Mouse (Mus musculus): ENCODE results near the gene Ttll11. TPM values are rescaled to one million over a fixed set of nuclear protein-coding genes. Genes with fewer than 3 reads are reported as not detected.
A peak's percentile ranks its signal among the peaks of the same experiment; 100 is the strongest.

The Ttll11 gene
- polyA plus RNA-seq, 1 experiment from 2014 or later, result 0.88 TPM

- Histone ChIP-seq H3K4me2 (no peak overlapping the region), H3K9me3 (replicated peaks) (no peaks in the 10 kb centered on the region), H3K4me1 (peaks cover 10% of the 10 kb centered on the region), H3K9ac (no peak overlapping the region), H3K27me3 (no peaks in the 10 kb centered on the region), H3K4me3 (replicated peaks) (no peak overlapping the region), H3K36me3 (no peaks in the 10 kb centered on the region), H3K27ac (no peak overlapping the region)
- 69% methylated on average over 12 of the region's 12 CpGs for WGBS
- ATAC-seq (replicated peaks; ENCODE audit: low FRiP score), result no peak
Observed at GRCm38 (mm10) chr2:35747371-35748035, 232.2 kb downstream of the Ttll11 start.

- Histone ChIP-seq H3K4me3 (replicated peaks) (no peak overlapping the region), H3K36me3 (no peaks in the 10 kb centered on the region), H3K4me2 (no peak overlapping the region), H3K27ac (no peak overlapping the region), H3K27me3 (no peaks in the 10 kb centered on the region), H3K4me1 (peaks cover 10% of the 10 kb centered on the region), H3K9me3 (replicated peaks) (no peaks in the 10 kb centered on the region), H3K9ac (no peak overlapping the region)
- WGBS, result 27% methylated on average over 6 of the region's 7 CpGs
- no peak for ATAC-seq (replicated peaks; ENCODE audit: low FRiP score)
Observed at GRCm38 (mm10) chr2:35746638-35747037, 233.1 kb downstream of the Ttll11 start.

GRCm38 (mm10) chr2:35745876-35746275 is 233.8 kb downstream of the Ttll11 start:
- Histone ChIP-seq H3K4me2 (no peak overlapping the region), H3K4me3 (replicated peaks) (no peak overlapping the region), H3K9me3 (replicated peaks) (no peaks in the 10 kb centered on the region), H3K9ac (no peak overlapping the region), H3K4me1 (peaks cover 4% of the 10 kb centered on the region), H3K27me3 (no peaks in the 10 kb centered on the region), H3K36me3 (no peaks in the 10 kb centered on the region), H3K27ac (no peak overlapping the region)
- WGBS, result 91% methylated on average over 10 of the region's 10 CpGs
- ATAC-seq (replicated peaks; ENCODE audit: low FRiP score), result no peak

GRCm38 (mm10) chr2:35739669-35740254 is 240.0 kb downstream of the Ttll11 start:
- Histone ChIP-seq H3K9ac (no peak overlapping the region), H3K36me3 (no peaks in the 10 kb centered on the region), H3K4me3 (replicated peaks) (no peak overlapping the region), H3K27me3 (no peaks in the 10 kb centered on the region), H3K27ac (peak overlapping the region; percentile 47; the same call in 1 of the 2 replicates), H3K4me2 (peak overlapping the region; percentile 38), H3K9me3 (replicated peaks) (no peaks in the 10 kb centered on the region), H3K4me1 (peaks cover 24% of the 10 kb centered on the region)
- WGBS, result 19% methylated on average over 13 of the region's 13 CpGs
- ATAC-seq (replicated peaks; ENCODE audit: low FRiP score), result 0 out of 2 replicates have a peak, but pooled peaks have one; percentile 24

- no peaks in the 10 kb centered on the region for H3K9me3 ChIP-seq (replicated peaks)
- no peak overlapping the region for H3K9ac ChIP-seq
- 55% methylated on average over 7 of the region's 7 CpGs for WGBS
- H3K27ac ChIP-seq, result peak overlapping the region; percentile 52
- H3K4me2 ChIP-seq, result no peak overlapping the region
- H3K4me3 ChIP-seq (replicated peaks), result no peak overlapping the region
- H3K36me3 ChIP-seq, result peaks cover 3% of the 10 kb centered on the region; the same call in 1 of the 2 replicates
- peaks cover 24% of the 10 kb centered on the region for H3K4me1 ChIP-seq
- no peaks in the 10 kb centered on the region for H3K27me3 ChIP-seq
- peak; percentile 59 for ATAC-seq (replicated peaks; ENCODE audit: low FRiP score)
Observed at GRCm38 (mm10) chr2:35737467-35738027, 242.2 kb downstream of the Ttll11 start.

GRCm38 (mm10) chr2:35736061-35736460 is 243.7 kb downstream of the Ttll11 start:
- no peaks in the 10 kb centered on the region for H3K27me3 ChIP-seq
- H3K9me3 ChIP-seq (replicated peaks), result no peaks in the 10 kb centered on the region
- peaks cover 36% of the 10 kb centered on the region for H3K4me1 ChIP-seq
- no peak for ATAC-seq (replicated peaks; ENCODE audit: low FRiP score)
- peaks cover 5% of the 10 kb centered on the region for H3K36me3 ChIP-seq
- H3K27ac ChIP-seq, result no peak overlapping the region
- no peak overlapping the region for H3K4me2 ChIP-seq
- H3K4me3 ChIP-seq (replicated peaks), result no peak overlapping the region
- 84% methylated on average over 2 of the region's 2 CpGs for WGBS
- no peak overlapping the region for H3K9ac ChIP-seq

- Histone ChIP-seq H3K27ac (no peak overlapping the region), H3K4me3 (replicated peaks) (no peak overlapping the region), H3K4me1 (peaks cover 41% of the 10 kb centered on the region), H3K36me3 (peaks cover 9% of the 10 kb centered on the region), H3K4me2 (no peak overlapping the region), H3K27me3 (no peaks in the 10 kb centered on the region), H3K9me3 (replicated peaks) (no peaks in the 10 kb centered on the region), H3K9ac (no peak overlapping the region)
- WGBS, result 98% methylated on average over 2 of the region's 2 CpGs
- ATAC-seq (replicated peaks; ENCODE audit: low FRiP score), result no peak
Observed at GRCm38 (mm10) chr2:35735001-35735400, 244.7 kb downstream of the Ttll11 start.

GRCm38 (mm10) chr2:35731671-35732449 is 247.9 kb downstream of the Ttll11 start:
- Histone ChIP-seq H3K9ac (no peak overlapping the region), H3K36me3 (peaks cover 32% of the 10 kb centered on the region), H3K4me1 (peaks cover 45% of the 10 kb centered on the region), H3K9me3 (replicated peaks) (no peaks in the 10 kb centered on the region), H3K27me3 (no peaks in the 10 kb centered on the region), H3K4me2 (no peak overlapping the region), H3K27ac (peak overlapping the region; percentile 29; the same call in 1 of the 2 replicates), H3K4me3 (replicated peaks) (no peak overlapping the region)
- 57% methylated on average over 18 of the region's 18 CpGs for WGBS
- no peak for ATAC-seq (replicated peaks; ENCODE audit: low FRiP score)

GRCm38 (mm10) chr2:35729077-35730065 is 250.3 kb downstream of the Ttll11 start:
- Histone ChIP-seq H3K4me2 (0 out of 2 replicates have a peak overlapping the region, but pooled peaks have one; percentile 21), H3K9ac (no peak overlapping the region), H3K9me3 (replicated peaks) (no peaks in the 10 kb centered on the region), H3K4me3 (replicated peaks) (no peak overlapping the region), H3K27ac (peak overlapping the region; percentile 73), H3K4me1 (peaks cover 45% of the 10 kb centered on the region), H3K27me3 (no peaks in the 10 kb centered on the region), H3K36me3 (peaks cover 54% of the 10 kb centered on the region)
- whole genome bisulfite sequencing, result 35% methylated on average over 16 of the region's 16 CpGs
- ATAC-seq (replicated peaks; ENCODE audit: low FRiP score), result peak; percentile 79

- Histone ChIP-seq H3K27ac (peak overlapping the region; percentile 73), H3K4me2 (no peak overlapping the region), H3K27me3 (no peaks in the 10 kb centered on the region), H3K9me3 (replicated peaks) (no peaks in the 10 kb centered on the region), H3K9ac (no peak overlapping the region), H3K36me3 (peaks cover 60% of the 10 kb centered on the region), H3K4me1 (peaks cover 45% of the 10 kb centered on the region), H3K4me3 (replicated peaks) (no peak overlapping the region)
- WGBS, result 34% methylated on average over 5 of the region's 5 CpGs
- 0 out of 2 replicates have a peak, but pooled peaks have one; percentile 16 for ATAC-seq (replicated peaks; ENCODE audit: low FRiP score)
Observed at GRCm38 (mm10) chr2:35728633-35729032, 251.1 kb downstream of the Ttll11 start.

- H3K27ac ChIP-seq, result no peak overlapping the region
- peaks cover 96% of the 10 kb centered on the region for H3K36me3 ChIP-seq
- H3K4me2 ChIP-seq, result no peak overlapping the region
- H3K4me3 ChIP-seq (replicated peaks), result no peak overlapping the region
- WGBS, result 79% methylated on average over 7 of the region's 7 CpGs
- no peaks in the 10 kb centered on the region for H3K27me3 ChIP-seq
- H3K9me3 ChIP-seq (replicated peaks), result no peaks in the 10 kb centered on the region
- no peak for ATAC-seq (replicated peaks; ENCODE audit: low FRiP score)
- no peak overlapping the region for H3K9ac ChIP-seq
- H3K4me1 ChIP-seq, result peaks cover 13% of the 10 kb centered on the region
Observed at GRCm38 (mm10) chr2:35723691-35724090, 256.0 kb downstream of the Ttll11 start.
